Mouse (Mus musculus): ENCODE measurements around the gene Slc17a7.
"Not testable (repeated sequence)": the region's sequence is repeated elsewhere in the genome, so short reads cannot be mapped to it uniquely, and the experiment has no call there.

Gene Slc17a7

GRCm38 (mm10) chr7:45163735-45164490 lies at the start of gene Slc17a7:
Gene Slc17a7, plus strand, starts transcription at chr7:45163949.
- peak in 1 of 2 experiments; percentile 52 for DNase-seq (ENCODE audit: low spot score in 2 of 2)

- no peak for DNase-seq (ENCODE audit: low spot score in 2 of 2)
These were observed 46.2 kb upstream of the Slc17a7 start for GRCm38 (mm10) chr7:45117566-45117965.

GRCm38 (mm10) chr7:45118336-45118735 lies 45.4 kb upstream of the Slc17a7 start:
- no peak for DNase-seq (ENCODE audit: low spot score in 2 of 2)

GRCm38 (mm10) chr7:45119780-45120709 lies 43.7 kb upstream of the Slc17a7 start:
- no peak for DNase-seq (ENCODE audit: low spot score in 2 of 2)

GRCm38 (mm10) chr7:45121404-45121803 lies 42.3 kb upstream of the Slc17a7 start:
- no peak for DNase-seq (ENCODE audit: low spot score in 2 of 2)

- DNase-seq (ENCODE audit: low spot score in 2 of 2) = no peak
These were observed 41.8 kb upstream of the Slc17a7 start for GRCm38 (mm10) chr7:45121966-45122365.

- no peak for DNase-seq (ENCODE audit: low spot score in 2 of 2)
These were observed 41.1 kb upstream of the Slc17a7 start for GRCm38 (mm10) chr7:45122561-45123185.

GRCm38 (mm10) chr7:45123186-45123570 lies 40.6 kb upstream of the Slc17a7 start:
- no peak for DNase-seq (ENCODE audit: low spot score in 2 of 2)

GRCm38 (mm10) chr7:45124224-45125143 lies 39.3 kb upstream of the Slc17a7 start, which contains the start of gene Rps11:
Gene Rps11, minus strand, starts transcription at chr7:45124439.
- DNase-seq (ENCODE audit: low spot score in 2 of 2) = peak; percentile 97 to 99

- DNase-seq (ENCODE audit: low spot score in 2 of 2) = no peak
These were observed 38.6 kb upstream of the Slc17a7 start for GRCm38 (mm10) chr7:45125144-45125600.

GRCm38 (mm10) chr7:45125649-45126048 lies 38.1 kb upstream of the Slc17a7 start:
- not testable (repeated sequence) for DNase-seq (ENCODE audit: low spot score in 2 of 2)

GRCm38 (mm10) chr7:45126147-45126843 lies 37.5 kb upstream of the Slc17a7 start:
- no peak for DNase-seq (ENCODE audit: low spot score in 2 of 2)

GRCm38 (mm10) chr7:45126844-45127699 lies 36.7 kb upstream of the Slc17a7 start:
- DNase-seq (ENCODE audit: low spot score in 2 of 2) = no peak

- DNase-seq (ENCODE audit: low spot score in 2 of 2) = no peak
These were observed 36.0 kb upstream of the Slc17a7 start for GRCm38 (mm10) chr7:45127700-45128224.

GRCm38 (mm10) chr7:45128624-45129246 lies 35.0 kb upstream of the Slc17a7 start, which contains the start of gene Rpl13a:
Gene Rpl13a, minus strand, starts transcription at chr7:45128761.
- peak; percentile 99 to 100 for DNase-seq (ENCODE audit: low spot score in 2 of 2)

- DNase-seq (ENCODE audit: low spot score in 2 of 2) = no peak
These were observed 34.4 kb upstream of the Slc17a7 start for GRCm38 (mm10) chr7:45129318-45129717.

GRCm38 (mm10) chr7:45129776-45130512 lies 33.8 kb upstream of the Slc17a7 start:
- DNase-seq (ENCODE audit: low spot score in 2 of 2) = no peak

GRCm38 (mm10) chr7:45131850-45132249 lies 31.9 kb upstream of the Slc17a7 start:
- no peak for DNase-seq (ENCODE audit: low spot score in 2 of 2)

Data from left cerebral cortex, adult 9 months (tissue).